Mouse (Mus musculus) spleen, adult 2 months (tissue): ENCODE results near the gene Kpna6.

Experiments used
- CTCF ChIP-seq: fragments of 200-500 bp; IDR thresholded peaks from 2 replicates; pipeline ENCODE4 v1.5.1; 2011; ENCODE audit warnings: mild to moderate bottlenecking, inconsistent platforms; ENCODE audit not compliant: insufficient read depth, insufficient read length, insufficient replicate concordance; ENCODE audit errors: extremely low read depth
- POLR2A ChIP-seq: fragments of 200-500 bp; IDR thresholded peaks from 2 replicates; pipeline ENCODE4 v1.6.1; 2011; ENCODE audit warnings: low read depth, low read length, inconsistent platforms

DNA sequence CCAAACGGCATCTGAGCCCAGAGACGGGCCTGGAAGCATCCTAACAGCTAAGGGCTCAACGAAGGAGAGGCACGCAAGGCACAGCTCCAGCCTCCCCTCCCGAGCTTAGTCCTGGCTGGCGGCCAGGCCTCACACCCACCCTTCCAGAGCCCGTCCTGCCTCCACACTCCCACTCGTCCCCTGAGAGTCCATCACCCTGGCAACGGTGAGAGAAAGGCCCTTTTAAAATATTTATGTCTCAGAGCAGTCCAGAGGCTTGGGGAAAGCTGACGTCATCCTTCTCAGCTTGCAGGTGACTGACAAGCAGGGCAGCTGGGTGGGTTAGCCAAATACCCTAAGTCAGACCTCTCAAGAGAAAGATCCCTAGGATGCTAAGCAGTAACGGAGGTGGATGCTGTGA, 29.9 kb upstream of the Kpna6 start:
- TF ChIP-seq CTCF, result no peak
- no peak for TF ChIP-seq POLR2A
